ENCODE assay signal across 12 mouse cellular contexts in the genomic region with DNA sequence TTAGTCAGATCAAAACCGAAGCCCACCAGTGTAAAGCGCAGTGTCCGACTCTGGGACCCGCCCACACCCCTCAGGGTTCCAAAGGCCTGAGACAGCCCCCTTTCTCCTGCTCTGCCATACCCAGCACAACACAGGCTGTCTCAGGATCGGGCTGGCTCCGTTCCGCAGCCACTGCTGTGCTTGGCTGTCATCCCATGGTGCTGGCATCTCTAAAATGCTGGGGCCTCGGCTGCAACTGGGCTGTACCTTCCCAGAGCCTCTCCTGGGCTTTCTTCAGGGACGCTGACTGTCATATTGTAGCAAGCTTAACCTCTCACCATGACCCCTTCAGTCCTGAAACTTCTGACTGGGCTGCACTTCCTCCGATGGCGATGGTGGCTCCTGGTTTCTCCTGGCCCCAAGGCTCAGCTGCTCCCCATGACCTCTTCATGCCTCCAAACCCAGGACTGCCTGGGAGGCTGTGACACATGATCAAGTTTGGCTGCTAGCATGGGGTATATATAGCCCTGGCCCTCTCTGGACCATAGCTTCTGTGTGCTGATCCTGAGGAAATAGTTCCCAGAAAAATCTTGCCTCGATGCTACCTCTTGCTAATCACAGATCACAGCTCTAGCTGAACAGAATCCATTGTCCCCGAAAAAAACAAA. TPM values are rescaled to one million over a fixed set of nuclear protein-coding genes. Genes with fewer than 3 reads are reported as not detected.
DNase-seq lines count a peak whose midpoint lies in the region; ATAC-seq and TF ChIP-seq lines count a peak whose summit lies in the region.
"Had no signal": no experiment of that assay in that cellular context is flagged by ENCODE, and none has a peak within 500 bp of the region (broad histone marks: within the 10 kb centered on the region; RNA-seq: fewer than 3 reads in every experiment).

No protein-coding gene starts in this region.

- ATAC-seq in limb, embryonic 15.5 days (ENCODE audit: insufficient number of reproducible peaks, low FRiP score, low TSS enrichment, low read depth) = no peak
- ATAC-seq in embryonic facial prominence, embryonic 15.5 days (ENCODE audit: insufficient number of reproducible peaks, low FRiP score, low TSS enrichment, low read depth) = 0 out of 2 replicates have a peak, but pooled peaks have one; percentile 58

- H3K9ac ChIP-seq in limb, embryonic 15.5 days = no peak overlapping the region
- H3K9ac ChIP-seq in embryonic facial prominence, embryonic 15.5 days = no peak overlapping the region
- H3K9ac ChIP-seq: embryonic facial prominence, embryonic 12.5 days had no signal

- H3K27me3 ChIP-seq in limb, embryonic 15.5 days = no peaks in the 10 kb centered on the region
- H3K27me3 ChIP-seq in limb, embryonic 10.5 days (ENCODE audit: low read depth, poor library complexity, severe bottlenecking) = no peaks in the 10 kb centered on the region
- H3K27me3 ChIP-seq in embryonic facial prominence, embryonic 15.5 days = no peaks in the 10 kb centered on the region
- no peaks in the 10 kb centered on the region for H3K27me3 ChIP-seq in thymus, adult 2 months (ENCODE audit: control insufficient read depth, insufficient read depth, low read length)
- H3K27me3 ChIP-seq: embryonic facial prominence, embryonic 12.5 days had no signal

- TF ChIP-seq CTCF in thymus, adult 2 months (IDR thresholded peaks at IDR 0.05; ENCODE audit: borderline replicate concordance, control insufficient read depth, extremely low read depth, insufficient read depth, low read length, poor library complexity) = no peak

- TF ChIP-seq POLR2A in thymus, adult 2 months (IDR thresholded peaks at IDR 0.05; ENCODE audit: control insufficient read depth, extremely low read depth, insufficient read depth, low read length, poor library complexity) = no peak

- H3K27ac ChIP-seq in limb, embryonic 15.5 days = 0 out of 2 replicates have a peak overlapping the region, but pooled peaks have one; percentile 17
- no peak overlapping the region for H3K27ac ChIP-seq in limb, embryonic 10.5 days
- H3K27ac ChIP-seq in embryonic facial prominence, embryonic 15.5 days (replicated peaks) = no peak overlapping the region
- no peak overlapping the region for H3K27ac ChIP-seq in thymus, adult 2 months (ENCODE audit: control insufficient read depth, insufficient read depth, low read length)
- H3K27ac ChIP-seq: embryonic facial prominence, embryonic 12.5 days had no signal

- H3K4me3 ChIP-seq in limb, embryonic 15.5 days = no peak overlapping the region
- H3K4me3 ChIP-seq in limb, embryonic 10.5 days = no peak overlapping the region
- no peak overlapping the region for H3K4me3 ChIP-seq in embryonic facial prominence, embryonic 15.5 days (replicated peaks)
- H3K4me3 ChIP-seq in thymus, adult 2 months (ENCODE audit: control insufficient read depth, insufficient read depth, low read length) = no peak overlapping the region
- H3K4me3 ChIP-seq: embryonic facial prominence, embryonic 12.5 days had no signal

- peak; percentile 58 for DNase-seq in adrenal gland, postnatal 10 days
- DNase-seq in adrenal gland, postnatal 4 days (ENCODE audit: low spot score in 2 of 2) = no peak
- no peak for DNase-seq in limb, embryonic 10.5 days (ENCODE audit: low spot score)
- peak; percentile 75 for DNase-seq in heart, postnatal 4 days
- DNase-seq in embryo, embryonic 11 days = no peak
- DNase-seq in thymus, adult 2 months = no peak
- DNase-seq: kidney, postnatal 4 days; lung, adult 18-20 months had no signal

- no peaks in the 10 kb centered on the region for H3K36me3 ChIP-seq in limb, embryonic 15.5 days
- H3K36me3 ChIP-seq in limb, embryonic 10.5 days = no peaks in the 10 kb centered on the region
- no peaks in the 10 kb centered on the region for H3K36me3 ChIP-seq in embryonic facial prominence, embryonic 15.5 days
- H3K36me3 ChIP-seq in thymus, adult 2 months (ENCODE audit: control insufficient read depth, insufficient read depth, low read length) = no peaks in the 10 kb centered on the region
- H3K36me3 ChIP-seq: embryonic facial prominence, embryonic 12.5 days had no signal

- H3K4me2 ChIP-seq in limb, embryonic 15.5 days = no peak overlapping the region
- H3K4me2 ChIP-seq in embryonic facial prominence, embryonic 15.5 days (replicated peaks) = no peak overlapping the region
- H3K4me2 ChIP-seq: embryonic facial prominence, embryonic 12.5 days had no signal

- H3K9me3 ChIP-seq in limb, embryonic 15.5 days = no peaks in the 10 kb centered on the region
- no peaks in the 10 kb centered on the region for H3K9me3 ChIP-seq in limb, embryonic 10.5 days (replicated peaks)
- H3K9me3 ChIP-seq in embryonic facial prominence, embryonic 15.5 days (replicated peaks) = no peaks in the 10 kb centered on the region

- H3K4me1 ChIP-seq in limb, embryonic 15.5 days = peaks cover 10% of the 10 kb centered on the region; the same call in 1 of the 2 replicates
- peaks cover 6% of the 10 kb centered on the region; the same call in 1 of the 2 replicates for H3K4me1 ChIP-seq in limb, embryonic 10.5 days
- H3K4me1 ChIP-seq in embryonic facial prominence, embryonic 15.5 days = no peaks in the 10 kb centered on the region
- no peaks in the 10 kb centered on the region for H3K4me1 ChIP-seq in thymus, adult 2 months (replicated peaks; ENCODE audit: control insufficient read depth, insufficient read depth, low read length)
- H3K4me1 ChIP-seq: embryonic facial prominence, embryonic 12.5 days had no signal

- WGBS in limb, embryonic 15.5 days = 58% methylated on average over 13 of the region's 13 CpGs
- WGBS in limb, embryonic 10.5 days = 77% methylated on average over 13 of the region's 13 CpGs
- WGBS in embryonic facial prominence, embryonic 15.5 days = 54% methylated on average over 13 of the region's 13 CpGs
- WGBS in thymus, adult 2 months = 89% methylated on average over 13 of the region's 13 CpGs

RNA-seq across cellular contexts. Expression of a gene that starts 37.3 kb away (rescaled TPM):
- total RNA-seq in adrenal gland, postnatal 10 days (2021) = 1 to 10 TPM; 2.3 to 2.9 TPM
- total RNA-seq in adrenal gland, postnatal 4 days (2021) = 1 to 10 TPM; 3.5 to 3.6 TPM
- 0.51 and 1.6 TPM in 2 replicates for polyA plus RNA-seq in limb, embryonic 15.5 days (2015; fragmentation: Nextera tagmentation; extraction: Ambion mirVana)
- polyA plus RNA-seq in limb, embryonic 10.5 days (2016; fragmentation: Nextera tagmentation; extraction: Ambion mirVana) = 0.11 and 0.25 TPM in 2 replicates
- polyA plus RNA-seq in embryonic facial prominence, embryonic 15.5 days (2015; fragmentation: Nextera tagmentation; extraction: Ambion mirVana) = 1.7 and 3.0 TPM in 2 replicates
- 10 to 100 TPM; 18.3 to 21.0 TPM for total RNA-seq in heart, postnatal 4 days (2021)
- 0.51 and 1.8 TPM in 2 replicates for polyA plus RNA-seq in thymus, adult 2 months (2012; rRNA removed)
- total RNA-seq: neutrophil, adult 5-6 weeks had no signal

RNA-seq across cellular contexts. Expression of a gene that starts 53.2 kb away (rescaled TPM):
- total RNA-seq in adrenal gland, postnatal 10 days (2021) = 10 to 100 TPM; 64.6 to 81.5 TPM
- total RNA-seq in adrenal gland, postnatal 4 days (2021) = 10 to 100 TPM; 92.4 to 93.9 TPM
- 102 and 114 TPM in 2 replicates for polyA plus RNA-seq in limb, embryonic 15.5 days (2015; fragmentation: Nextera tagmentation; extraction: Ambion mirVana)
- polyA plus RNA-seq in limb, embryonic 10.5 days (2016; fragmentation: Nextera tagmentation; extraction: Ambion mirVana) = 78.3 and 93.3 TPM in 2 replicates
- 102 and 113 TPM in 2 replicates for polyA plus RNA-seq in embryonic facial prominence, embryonic 15.5 days (2015; fragmentation: Nextera tagmentation; extraction: Ambion mirVana)
- 10 to 100 TPM; 38.8 to 42.3 TPM for total RNA-seq in heart, postnatal 4 days (2021)
- polyA plus RNA-seq in thymus, adult 2 months (2012; rRNA removed) = 30.9 and 33.1 TPM in 2 replicates

Comparison
In these comparisons a context has a peak if more than half of its experiments do, and no peak if none do; other contexts are left out.
1. DNase-seq: peak in adrenal gland, postnatal 10 days (single experiment) and heart, postnatal 4 days (single experiment); none in adrenal gland, postnatal 4 days (0 of 2), limb, embryonic 10.5 days (single experiment), embryo, embryonic 11 days (single experiment) and thymus, adult 2 months (single experiment).